Mouse (Mus musculus) liver, embryonic 13.5 days (tissue): ENCODE measurements around the gene Rnd2. TPM values are rescaled to one million over a fixed set of nuclear protein-coding genes. Genes with fewer than 3 reads are reported as not detected.
"Not testable (repeated sequence)": the region's sequence is repeated elsewhere in the genome, so short reads cannot be mapped to it uniquely, and the experiment has no call there.

ENCODE experiments used
- ATAC-seq: fragments of 200-750 bp; cut with Nextera tagmentation; 2 replicates; pipeline ENCODE4 v1.8.0; 2017; ENCODE audit warnings: low read depth, mild to moderate bottlenecking, moderate number of reproducible peaks, moderate library complexity
- DNase-seq: peaks from one replicate; pipeline ENCODE4 v3.0.0; 2022
- H3K27ac ChIP-seq: fragments of 300-500 bp; sonication (generic); 2 replicates; pipeline ENCODE4 v1.5.1; 2015; ENCODE audit warnings: moderate library complexity, mild to moderate bottlenecking, inconsistent platforms
- H3K27me3 ChIP-seq: fragments of 300-500 bp; sonication (generic); 2 replicates; pipeline ENCODE4 v1.6.1; 2015; ENCODE audit warnings: mild to moderate bottlenecking, inconsistent platforms
- H3K36me3 ChIP-seq: fragments of 300-500 bp; sonication (generic); 2 replicates; pipeline ENCODE4 v1.6.1; 2015; ENCODE audit warnings: mild to moderate bottlenecking, inconsistent platforms
- H3K4me1 ChIP-seq: fragments of 300-500 bp; sonication (generic); replicated peaks from 2 replicates; pipeline ENCODE4 v1.6.1; 2015; ENCODE audit warnings: inconsistent platforms
- H3K4me2 ChIP-seq: fragments of 300-500 bp; sonication (generic); 2 replicates; pipeline ENCODE4 v1.6.1; 2015; ENCODE audit warnings: inconsistent platforms, mild to moderate bottlenecking, moderate library complexity
- H3K4me3 ChIP-seq: fragments of 300-500 bp; sonication (generic); replicated peaks from 2 replicates; pipeline ENCODE4 v1.5.1; 2015; ENCODE audit warnings: mild to moderate bottlenecking, inconsistent platforms
- H3K9ac ChIP-seq: fragments of 300-500 bp; sonication (generic); 2 replicates; pipeline ENCODE4 v1.6.1; 2015; ENCODE audit warnings: mild to moderate bottlenecking, inconsistent platforms
- H3K9me3 ChIP-seq: fragments of 300-500 bp; sonication (generic); replicated peaks from 2 replicates; pipeline ENCODE4 v1.6.1; 2016; ENCODE audit warnings: inconsistent platforms
- WGBS: fragments of 180-500 bp; shearing (Covaris S2); methylation state at CpG from one replicate; pipeline ENCODE4 v1.1.7; 2015; ENCODE audit not compliant: insufficient replicate concordance; 5-methylcytosine and 5-hydroxymethylcytosine counted together
- polyA plus RNA-seq: library from polyadenylated mRNA; unstranded; fragments of >200 nt; fragmentation: Nextera tagmentation; extraction: Ambion mirVana; gene quantifications from 2 replicates; pipeline ENCODE4 v1.2.1, GENCODE M21; 2015

The Rnd2 gene
- polyA plus RNA-seq, 1 experiment from 2014 or later = 3.1 TPM

GRCm38 (mm10) chr11:101447786-101448185 lies 17.0 kb upstream of the Rnd2 start:
- Histone ChIP-seq H3K4me2 (peak overlapping the region; percentile 79), H3K9me3 (no peaks in the 10 kb centered on the region), H3K9ac (peak overlapping the region; percentile 86; the same call in 1 of the 2 replicates), H3K27me3 (no peaks in the 10 kb centered on the region), H3K27ac (peak overlapping the region; percentile 96), H3K4me1 (peaks cover 75% of the 10 kb centered on the region), H3K36me3 (peaks cover 31% of the 10 kb centered on the region), H3K4me3 (peak overlapping the region; percentile 83)
- 73% methylated on average over 5 of the region's 5 CpGs for WGBS
- ATAC-seq (no peak), DNase-seq (no peak)

DNA sequence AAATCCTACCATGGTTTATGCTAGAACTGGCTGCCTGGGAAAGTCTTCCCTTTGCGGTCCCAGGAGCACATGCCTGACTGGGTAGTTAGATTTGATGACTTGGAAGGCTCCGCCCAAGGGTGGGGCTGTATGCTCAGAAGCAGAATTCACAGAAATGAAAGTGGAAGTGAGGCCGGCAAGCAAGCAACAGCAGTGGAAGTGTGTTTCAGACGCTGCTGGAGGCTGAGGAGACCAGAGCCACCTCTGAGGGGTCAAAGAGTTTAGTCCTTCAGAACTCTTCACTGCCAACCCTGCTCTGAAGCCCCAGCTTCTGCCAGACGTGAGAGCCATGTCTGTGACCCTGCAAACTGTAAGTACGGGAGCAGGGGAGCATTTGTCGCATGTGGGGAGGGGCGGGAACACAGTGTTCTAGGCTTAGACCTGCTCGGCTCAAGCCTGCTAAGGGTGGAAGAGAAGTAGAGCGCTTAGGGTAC lies 16.5 kb upstream of the Rnd2 start, which contains the start of gene Ifi35:
Gene Ifi35, plus strand, starts transcription at position 134 of the 473 bp plus-strand sequence.
- 3% methylated on average over 10 of the region's 10 CpGs for WGBS
- H3K4me1 ChIP-seq = peaks cover 70% of the 10 kb centered on the region
- peak within 1 kb of the TSS; percentile 79 for H3K4me2 ChIP-seq
- H3K9ac ChIP-seq = peak within 1 kb of the TSS; percentile 86
- H3K9me3 ChIP-seq = no peaks in the 10 kb centered on the region
- ATAC-seq (peak; percentile 90), DNase-seq (peak; percentile 85)
- peaks cover 29% of the 10 kb centered on the region for H3K36me3 ChIP-seq
- no peaks in the 10 kb centered on the region for H3K27me3 ChIP-seq
- H3K4me3 ChIP-seq = peak within 1 kb of the TSS; percentile 83
- H3K27ac ChIP-seq = peak within 1 kb of the TSS; percentile 96

GRCm38 (mm10) chr11:101448899-101449298 lies 15.9 kb upstream of the Rnd2 start:
- peak overlapping the region; percentile 86 for H3K9ac ChIP-seq
- no peaks in the 10 kb centered on the region for H3K9me3 ChIP-seq
- H3K4me2 ChIP-seq = peak overlapping the region; percentile 79
- peak overlapping the region; percentile 83 for H3K4me3 ChIP-seq
- H3K27me3 ChIP-seq = no peaks in the 10 kb centered on the region
- peak; percentile 44 for ATAC-seq
- DNase-seq = no peak
- peaks cover 64% of the 10 kb centered on the region for H3K4me1 ChIP-seq
- peak overlapping the region; percentile 96 for H3K27ac ChIP-seq
- 37% methylated on average over 4 of the region's 4 CpGs for WGBS
- H3K36me3 ChIP-seq = peaks cover 24% of the 10 kb centered on the region

- Histone ChIP-seq H3K9ac (peak overlapping the region; percentile 86), H3K27ac (peak overlapping the region; percentile 96), H3K4me3 (peak overlapping the region; percentile 83), H3K4me1 (peaks cover 57% of the 10 kb centered on the region), H3K4me2 (peak overlapping the region; percentile 79), H3K36me3 (peaks cover 17% of the 10 kb centered on the region)
- not testable (repeated sequence) for H3K9me3 ChIP-seq, H3K27me3 ChIP-seq, DNase-seq, ATAC-seq
- WGBS = 69% methylated on average over 4 of the region's 4 CpGs
Observed at GRCm38 (mm10) chr11:101449596-101449995, 15.2 kb upstream of the Rnd2 start.

DNA sequence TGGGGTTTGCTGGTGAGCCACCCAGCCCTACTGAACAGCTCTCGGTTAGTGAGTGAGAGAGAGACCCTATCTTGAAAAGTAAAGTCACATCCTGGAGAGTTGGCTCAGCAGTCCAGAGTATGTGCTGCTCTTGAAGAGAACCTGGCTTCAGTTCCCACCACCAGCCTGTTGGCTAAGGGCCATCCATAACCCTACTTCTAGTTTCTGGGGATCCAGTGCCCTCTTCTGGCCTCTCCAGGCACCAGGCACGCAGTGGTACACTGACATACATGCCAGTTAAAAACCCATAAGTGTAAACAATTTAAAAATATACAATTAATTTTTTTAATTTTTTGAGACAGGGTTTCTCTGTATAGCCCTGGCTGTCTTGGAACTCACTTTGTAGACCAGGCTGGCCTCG lies 14.4 kb upstream of the Rnd2 start:
- 84% methylated on average over 3 of the region's 3 CpGs for WGBS
- ATAC-seq = no peak

GRCm38 (mm10) chr11:101451536-101451935 lies 13.3 kb upstream of the Rnd2 start:
- Histone ChIP-seq H3K27ac (peak overlapping the region; percentile 15; the same call in 1 of the 2 replicates), H3K9me3 (no peaks in the 10 kb centered on the region), H3K4me3 (no peak overlapping the region), H3K4me1 (peaks cover 56% of the 10 kb centered on the region), H3K36me3 (peaks cover 4% of the 10 kb centered on the region), H3K9ac (no peak overlapping the region), H3K27me3 (no peaks in the 10 kb centered on the region), H3K4me2 (no peak overlapping the region)
- DNase-seq = no peak
- ATAC-seq = no peak
- 84% methylated on average over 10 of the region's 10 CpGs for WGBS

More for the DNA sequence above, 14.4 kb upstream of the Rnd2 start:
- no peaks in the 10 kb centered on the region for H3K27me3 ChIP-seq
- no peak overlapping the region for H3K9ac ChIP-seq
- H3K27ac ChIP-seq = no peak overlapping the region
- H3K4me2 ChIP-seq = peak overlapping the region; percentile 79; the same call in 1 of the 2 replicates
- peaks cover 52% of the 10 kb centered on the region for H3K4me1 ChIP-seq
- H3K36me3 ChIP-seq = peaks cover 9% of the 10 kb centered on the region
- DNase-seq = peak; percentile 42
- H3K4me3 ChIP-seq = no peak overlapping the region
- no peaks in the 10 kb centered on the region for H3K9me3 ChIP-seq

DNA sequence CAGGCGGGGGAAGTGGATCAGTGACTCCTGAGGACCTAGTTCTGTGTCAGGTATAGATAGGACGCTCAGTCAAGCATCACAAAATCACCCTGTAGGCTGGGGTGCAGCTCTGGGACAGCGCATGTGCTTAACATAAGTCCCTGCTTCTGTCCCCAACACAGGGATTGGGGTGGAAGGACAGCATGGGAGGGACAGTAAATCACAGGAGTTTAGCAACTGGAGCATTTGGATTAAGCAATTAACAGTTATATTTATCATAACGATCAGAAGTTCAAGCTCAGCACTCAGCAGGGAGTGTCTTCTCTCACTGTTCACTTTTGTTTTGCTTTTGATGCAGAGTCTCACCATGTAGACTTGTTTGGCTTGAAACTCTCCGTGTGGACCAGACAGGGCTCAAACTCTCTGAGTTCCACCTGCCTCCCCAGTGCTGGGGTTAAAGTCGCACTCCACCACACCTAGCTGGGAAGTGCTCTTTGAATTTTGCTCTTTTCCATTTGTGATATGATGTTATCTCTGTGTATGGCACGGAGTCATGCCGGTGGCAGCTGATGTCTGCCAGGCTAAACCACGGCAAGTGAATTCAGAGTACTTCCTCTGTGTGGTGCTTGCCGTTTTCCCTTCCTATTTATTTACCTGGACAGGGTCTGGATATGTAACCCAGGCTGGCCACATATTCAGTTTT lies 12.6 kb upstream of the Rnd2 start:
- 54% methylated on average over 10 of the region's 10 CpGs for WGBS
- no peak overlapping the region for H3K4me2 ChIP-seq

GRCm38 (mm10) chr11:101454702-101455101 lies 10.1 kb upstream of the Rnd2 start:
- Histone ChIP-seq H3K4me2 (no peak overlapping the region), H3K4me1 (peaks cover 47% of the 10 kb centered on the region), H3K27me3 (no peaks in the 10 kb centered on the region), H3K36me3 (peaks cover 35% of the 10 kb centered on the region), H3K27ac (no peak overlapping the region), H3K9ac (no peak overlapping the region), H3K9me3 (no peaks in the 10 kb centered on the region), H3K4me3 (no peak overlapping the region)
- 79% methylated on average over 6 of the region's 6 CpGs for WGBS
- DNase-seq = no peak
- ATAC-seq = no peak

More for the DNA sequence above, 12.6 kb upstream of the Rnd2 start:
- H3K4me1 ChIP-seq = peaks cover 56% of the 10 kb centered on the region
- ATAC-seq (no peak), DNase-seq (no peak)
- H3K4me3 ChIP-seq = no peak overlapping the region
- 0 out of 2 replicates have a peak overlapping the region, but pooled peaks have one; percentile 33 for H3K9ac ChIP-seq
- H3K27me3 ChIP-seq = no peaks in the 10 kb centered on the region
- no peak overlapping the region for H3K27ac ChIP-seq
- H3K36me3 ChIP-seq = peaks cover 10% of the 10 kb centered on the region
- no peaks in the 10 kb centered on the region for H3K9me3 ChIP-seq

GRCm38 (mm10) chr11:101455627-101456026 lies 9.2 kb upstream of the Rnd2 start:
- H3K9ac ChIP-seq = no peak overlapping the region
- WGBS = 81% methylated on average over 7 of the region's 7 CpGs
- no peak for DNase-seq
- peaks cover 43% of the 10 kb centered on the region for H3K4me1 ChIP-seq
- ATAC-seq = no peak
- no peak overlapping the region for H3K4me2 ChIP-seq
- H3K9me3 ChIP-seq = no peaks in the 10 kb centered on the region
- no peaks in the 10 kb centered on the region for H3K27me3 ChIP-seq
- no peak overlapping the region for H3K4me3 ChIP-seq
- H3K27ac ChIP-seq = no peak overlapping the region
- peaks cover 44% of the 10 kb centered on the region for H3K36me3 ChIP-seq

GRCm38 (mm10) chr11:101457631-101458030 lies 7.2 kb upstream of the Rnd2 start:
- Histone ChIP-seq H3K27me3 (no peaks in the 10 kb centered on the region), H3K36me3 (peaks cover 48% of the 10 kb centered on the region), H3K4me1 (peaks cover 29% of the 10 kb centered on the region), H3K4me2 (no peak overlapping the region), H3K27ac (no peak overlapping the region), H3K9me3 (no peaks in the 10 kb centered on the region), H3K9ac (no peak overlapping the region), H3K4me3 (no peak overlapping the region)
- DNase-seq (no peak), ATAC-seq (no peak)
- 79% methylated on average over 9 of the region's 9 CpGs for WGBS

DNA sequence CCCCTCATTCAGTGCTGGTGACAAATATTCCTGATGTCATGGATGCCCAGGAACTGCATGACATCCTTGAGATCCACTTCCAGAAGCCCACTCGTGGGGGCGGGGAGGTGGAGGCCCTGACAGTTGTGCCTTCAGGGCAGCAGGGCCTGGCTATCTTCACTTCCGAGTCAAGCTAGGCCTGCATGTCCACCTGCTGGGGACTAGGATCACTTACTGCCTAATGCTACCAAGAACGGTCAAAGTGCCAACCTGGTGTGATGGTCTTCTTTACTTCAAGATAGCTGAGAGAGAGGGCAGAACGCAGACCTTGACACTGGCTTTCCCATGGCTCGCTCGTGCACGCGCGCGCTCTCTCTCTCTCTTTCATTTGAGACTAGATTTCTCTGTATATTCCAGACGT lies 6.6 kb upstream of the Rnd2 start:
- Histone ChIP-seq H3K4me2 (no peak overlapping the region), H3K27me3 (no peaks in the 10 kb centered on the region), H3K4me1 (peaks cover 34% of the 10 kb centered on the region), H3K9ac (no peak overlapping the region), H3K36me3 (peaks cover 48% of the 10 kb centered on the region), H3K4me3 (no peak overlapping the region), H3K27ac (no peak overlapping the region), H3K9me3 (no peaks in the 10 kb centered on the region)
- ATAC-seq (no peak), DNase-seq (no peak)
- WGBS = 82% methylated on average over 12 of the region's 12 CpGs
